Mouse (Mus musculus): Measurements from ENCODE around the gene Pm20d1. TPM values are rescaled to one million over a fixed set of nuclear protein-coding genes. Genes with fewer than 3 reads are reported as not detected.
A peak's percentile ranks its signal among the peaks of the same experiment; 100 is the strongest.

Gene Pm20d1
- polyA plus RNA-seq, 1 experiment from 2014 or later: 5.7 TPM

GRCm38 (mm10) chr1:131808986-131809385, 11.8 kb downstream of the Pm20d1 start:
- H3K27me3 ChIP-seq (ENCODE audit: insufficient read depth, low read length): no peaks in the 10 kb centered on the region
- TF ChIP-seq CTCF (IDR thresholded peaks at IDR 0.05; ENCODE audit: low read depth): no peak
- H3K9ac ChIP-seq (ENCODE audit: low read depth, low read length): no peak overlapping the region
- DNase-seq (ENCODE audit: low spot score) (no peak), ATAC-seq (replicated peaks; ENCODE audit: low FRiP score, low read depth) (no peak)
- H3K36me3 ChIP-seq (ENCODE audit: insufficient read depth, low read length): no peaks in the 10 kb centered on the region
- WGBS: 59% methylated on average over 1 of the region's 1 CpGs
- H3K4me1 ChIP-seq (replicated peaks; ENCODE audit: insufficient read depth, low read length): no peaks in the 10 kb centered on the region
- H3K9me3 ChIP-seq (replicated peaks; ENCODE audit: low read length): no peaks in the 10 kb centered on the region
- H3K4me2 ChIP-seq (ENCODE audit: low read length): no peak overlapping the region
- H3K4me3 ChIP-seq (replicated peaks; ENCODE audit: low read depth, low read length): no peak overlapping the region
- no peak overlapping the region for H3K27ac ChIP-seq

- no peaks in the 10 kb centered on the region for H3K4me1 ChIP-seq (replicated peaks; ENCODE audit: insufficient read depth, low read length)
- no peaks in the 10 kb centered on the region for H3K36me3 ChIP-seq (ENCODE audit: insufficient read depth, low read length)
- no peak overlapping the region for H3K9ac ChIP-seq (ENCODE audit: low read depth, low read length)
- DNase-seq (ENCODE audit: low spot score): no peak
- 63% methylated on average over 2 of the region's 2 CpGs for WGBS
- no peaks in the 10 kb centered on the region for H3K9me3 ChIP-seq (replicated peaks; ENCODE audit: low read length)
- no peak for TF ChIP-seq CTCF (IDR thresholded peaks at IDR 0.05; ENCODE audit: low read depth)
- no peak overlapping the region for H3K4me2 ChIP-seq (ENCODE audit: low read length)
- no peaks in the 10 kb centered on the region for H3K27me3 ChIP-seq (ENCODE audit: insufficient read depth, low read length)
- no peak for ATAC-seq (replicated peaks; ENCODE audit: low FRiP score, low read depth)
- H3K4me3 ChIP-seq (replicated peaks; ENCODE audit: low read depth, low read length): no peak overlapping the region
- no peak overlapping the region for H3K27ac ChIP-seq
These were observed 12.5 kb downstream of the Pm20d1 start for GRCm38 (mm10) chr1:131809651-131810050.

- Histone ChIP-seq H3K9ac (ENCODE audit: low read depth, low read length) (no peak overlapping the region), H3K4me2 (ENCODE audit: low read length) (no peak overlapping the region), H3K9me3 (replicated peaks; ENCODE audit: low read length) (no peaks in the 10 kb centered on the region), H3K27me3 (ENCODE audit: insufficient read depth, low read length) (no peaks in the 10 kb centered on the region), H3K27ac (no peak overlapping the region), H3K4me3 (replicated peaks; ENCODE audit: low read depth, low read length) (no peak overlapping the region), H3K4me1 (replicated peaks; ENCODE audit: insufficient read depth, low read length) (no peaks in the 10 kb centered on the region), H3K36me3 (ENCODE audit: insufficient read depth, low read length) (no peaks in the 10 kb centered on the region)
- no peak for ATAC-seq (replicated peaks; ENCODE audit: low FRiP score, low read depth)
- 69% methylated on average over 1 of the region's 1 CpGs for WGBS
- DNase-seq (ENCODE audit: low spot score): no peak
- no peak for TF ChIP-seq CTCF (IDR thresholded peaks at IDR 0.05; ENCODE audit: low read depth)
These were observed 14.2 kb downstream of the Pm20d1 start for GRCm38 (mm10) chr1:131811393-131811792.

- Histone ChIP-seq H3K9me3 (replicated peaks; ENCODE audit: low read length) (no peaks in the 10 kb centered on the region), H3K4me1 (replicated peaks; ENCODE audit: insufficient read depth, low read length) (no peaks in the 10 kb centered on the region), H3K27me3 (ENCODE audit: insufficient read depth, low read length) (no peaks in the 10 kb centered on the region), H3K9ac (ENCODE audit: low read depth, low read length) (no peak overlapping the region), H3K27ac (no peak overlapping the region), H3K4me3 (replicated peaks; ENCODE audit: low read depth, low read length) (no peak overlapping the region), H3K36me3 (ENCODE audit: insufficient read depth, low read length) (no peaks in the 10 kb centered on the region), H3K4me2 (ENCODE audit: low read length) (no peak overlapping the region)
- ATAC-seq (replicated peaks; ENCODE audit: low FRiP score, low read depth): no peak
- TF ChIP-seq CTCF (IDR thresholded peaks at IDR 0.05; ENCODE audit: low read depth): no peak
- 36% methylated on average over 9 of the region's 9 CpGs for WGBS
- DNase-seq (ENCODE audit: low spot score): no peak
These were observed 14.8 kb downstream of the Pm20d1 start for GRCm38 (mm10) chr1:131812006-131812405.

- no peak for TF ChIP-seq CTCF (IDR thresholded peaks at IDR 0.05; ENCODE audit: low read depth)
- ATAC-seq (replicated peaks; ENCODE audit: low FRiP score, low read depth) (no peak), DNase-seq (ENCODE audit: low spot score) (no peak)
- no peak overlapping the region for H3K4me3 ChIP-seq (replicated peaks; ENCODE audit: low read depth, low read length)
- H3K4me2 ChIP-seq (ENCODE audit: low read length): no peak overlapping the region
- no peaks in the 10 kb centered on the region for H3K27me3 ChIP-seq (ENCODE audit: insufficient read depth, low read length)
- H3K9me3 ChIP-seq (replicated peaks; ENCODE audit: low read length): no peaks in the 10 kb centered on the region
- H3K9ac ChIP-seq (ENCODE audit: low read depth, low read length): no peak overlapping the region
- 93% methylated on average over 9 of the region's 9 CpGs for WGBS
- H3K36me3 ChIP-seq (ENCODE audit: insufficient read depth, low read length): no peaks in the 10 kb centered on the region
- no peaks in the 10 kb centered on the region for H3K4me1 ChIP-seq (replicated peaks; ENCODE audit: insufficient read depth, low read length)
- no peak overlapping the region for H3K27ac ChIP-seq
These were observed 15.6 kb downstream of the Pm20d1 start for GRCm38 (mm10) chr1:131812631-131813295.

GRCm38 (mm10) chr1:131813731-131814130, 16.6 kb downstream of the Pm20d1 start:
- DNase-seq (ENCODE audit: low spot score) (no peak), ATAC-seq (replicated peaks; ENCODE audit: low FRiP score, low read depth) (no peak)
- no peaks in the 10 kb centered on the region for H3K36me3 ChIP-seq (ENCODE audit: insufficient read depth, low read length)

GRCm38 (mm10) chr1:131814191-131814590, 17.0 kb downstream of the Pm20d1 start:
- DNase-seq (ENCODE audit: low spot score): no peak
- H3K9me3 ChIP-seq (replicated peaks; ENCODE audit: low read length): no peaks in the 10 kb centered on the region
- H3K9ac ChIP-seq (ENCODE audit: low read depth, low read length): no peak overlapping the region
- 0 out of 2 replicates have a peak, but pooled peaks have one; percentile 3 for TF ChIP-seq CTCF (IDR thresholded peaks at IDR 0.05; ENCODE audit: low read depth)
- H3K27ac ChIP-seq: no peak overlapping the region
- no peak for ATAC-seq (replicated peaks; ENCODE audit: low FRiP score, low read depth)
- no peak overlapping the region for H3K4me2 ChIP-seq (ENCODE audit: low read length)
- H3K4me1 ChIP-seq (replicated peaks; ENCODE audit: insufficient read depth, low read length): no peaks in the 10 kb centered on the region
- no peaks in the 10 kb centered on the region for H3K36me3 ChIP-seq (ENCODE audit: insufficient read depth, low read length)
- 88% methylated on average over 3 of the region's 3 CpGs for WGBS
- no peak overlapping the region for H3K4me3 ChIP-seq (replicated peaks; ENCODE audit: low read depth, low read length)
- H3K27me3 ChIP-seq (ENCODE audit: insufficient read depth, low read length): no peaks in the 10 kb centered on the region

More at GRCm38 (mm10) chr1:131813731-131814130, 16.6 kb downstream of the Pm20d1 start:
- 89% methylated on average over 4 of the region's 4 CpGs for WGBS
- no peak overlapping the region for H3K4me2 ChIP-seq (ENCODE audit: low read length)
- no peak overlapping the region for H3K4me3 ChIP-seq (replicated peaks; ENCODE audit: low read depth, low read length)
- no peak overlapping the region for H3K27ac ChIP-seq
- H3K9me3 ChIP-seq (replicated peaks; ENCODE audit: low read length): no peaks in the 10 kb centered on the region
- no peak for TF ChIP-seq CTCF (IDR thresholded peaks at IDR 0.05; ENCODE audit: low read depth)
- H3K27me3 ChIP-seq (ENCODE audit: insufficient read depth, low read length): no peaks in the 10 kb centered on the region
- H3K9ac ChIP-seq (ENCODE audit: low read depth, low read length): no peak overlapping the region
- no peaks in the 10 kb centered on the region for H3K4me1 ChIP-seq (replicated peaks; ENCODE audit: insufficient read depth, low read length)
